Mouse (Mus musculus) cerebellum, adult 11 months (tissue): ENCODE results near the gene Igsf6.
A peak's percentile ranks its signal among the peaks of the same experiment; 100 is the strongest.
"Not testable (repeated sequence)": the region's sequence is repeated elsewhere in the genome, so short reads cannot be mapped to it uniquely, and the experiment has no call there.

Source experiments
- DNase-seq: peaks from one replicate; pipeline ENCODE4 v3.0.0; 2022

Igsf6 gene

GRCm38 (mm10) chr7:121047624-121048023 is 26.7 kb downstream of the Igsf6 start:
- DNase-seq: no peak

GRCm38 (mm10) chr7:121045671-121046453 is 28.5 kb downstream of the Igsf6 start:
- no peak for DNase-seq

GRCm38 (mm10) chr7:121044251-121044650 is 30.1 kb downstream of the Igsf6 start:
- DNase-seq: no peak

GRCm38 (mm10) chr7:121043510-121043909 is 30.9 kb downstream of the Igsf6 start:
- no peak for DNase-seq

GRCm38 (mm10) chr7:121043004-121043403 is 31.4 kb downstream of the Igsf6 start:
- DNase-seq: no peak

GRCm38 (mm10) chr7:121041989-121042388 is 32.4 kb downstream of the Igsf6 start:
- no peak for DNase-seq

GRCm38 (mm10) chr7:121040595-121040994 is 33.8 kb downstream of the Igsf6 start:
- no peak for DNase-seq

GRCm38 (mm10) chr7:121035161-121035721 is 39.1 kb downstream of the Igsf6 start:
- no peak for DNase-seq

- DNase-seq: no peak
Observed at GRCm38 (mm10) chr7:121034701-121035141, 39.7 kb downstream of the Igsf6 start.

- peak; percentile 91 for DNase-seq
Observed at GRCm38 (mm10) chr7:121033856-121034652, 40.3 kb downstream of the Igsf6 start, which contains the start of gene Mettl9. Gene Mettl9, plus strand, starts transcription at chr7:121034445.

GRCm38 (mm10) chr7:121029947-121030346 is 44.4 kb downstream of the Igsf6 start:
- DNase-seq: not testable (repeated sequence)

- no peak for DNase-seq
Observed at GRCm38 (mm10) chr7:121026300-121026699, 48.1 kb downstream of the Igsf6 start.

- no peak for DNase-seq
Observed at GRCm38 (mm10) chr7:121025221-121026008, 49.0 kb downstream of the Igsf6 start.

- DNase-seq: no peak
Observed at GRCm38 (mm10) chr7:121020277-121020676, 54.1 kb downstream of the Igsf6 start.

- DNase-seq: no peak
Observed at GRCm38 (mm10) chr7:121018778-121019177, 55.6 kb downstream of the Igsf6 start.

GRCm38 (mm10) chr7:121014486-121014885 is 59.9 kb downstream of the Igsf6 start:
- no peak for DNase-seq
